Mouse (Mus musculus): ENCODE data around the gene Uqcr10. TPM values are rescaled to one million over a fixed set of nuclear protein-coding genes. Genes with fewer than 3 reads are reported as not detected.

Gene Uqcr10
- total and polyA plus RNA-seq, 3 experiments: 598 to 1,416 TPM; not detected in 1

DNA sequence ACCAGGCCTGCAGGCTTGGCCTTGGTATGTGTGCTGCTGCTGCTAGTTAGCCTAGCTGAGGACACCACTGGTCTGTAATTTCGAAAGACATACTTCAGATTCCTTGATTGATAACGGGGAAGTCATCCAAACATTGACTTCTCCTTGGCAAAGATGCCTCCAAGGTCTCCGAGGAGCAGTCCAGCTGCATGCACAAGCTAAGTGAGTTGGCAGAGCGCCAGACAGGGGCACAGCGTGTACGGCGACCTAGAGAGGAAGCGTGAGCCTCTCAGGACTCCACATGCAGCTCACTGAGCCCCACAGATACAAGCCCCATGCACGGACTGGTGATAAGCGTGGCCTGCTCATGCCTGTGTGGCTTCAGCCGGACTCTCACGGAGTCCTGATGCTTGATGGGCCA, 25.5 kb upstream of the Uqcr10 start:
- no peak overlapping the region for H3K27ac ChIP-seq (ENCODE audit: control insufficient read depth, low read depth, low read length)
- DNase-seq (ENCODE audit: low read depth, low spot score): peak; percentile 92
- peaks cover 0 to 3% of the 10 kb centered on the region in 2 experiments; a peak in 2 of 4 replicates for H3K36me3 ChIP-seq (ENCODE audit: control insufficient read depth in 1 of 2, insufficient read depth in 2 of 2, low read length in 2 of 2)
- TF ChIP-seq SMC3 (IDR thresholded peaks at IDR 0.05; ENCODE audit: low read depth, low read length): no peak
- no peak for TF ChIP-seq MYB (IDR thresholded peaks at IDR 0.05; ENCODE audit: low read depth, low read length)
- peak; percentile 63; the same call in 1 of the 2 replicates for TF ChIP-seq TCF12 (IDR thresholded peaks at IDR 0.05; ENCODE audit: low read depth, low read length)
- TF ChIP-seq MAZ (IDR thresholded peaks at IDR 0.05; ENCODE audit: low read depth, low read length): no peak
- no peak for TF ChIP-seq GABPA (IDR thresholded peaks at IDR 0.05; ENCODE audit: low read depth, low read length)
- no peak for TF ChIP-seq JUND (IDR thresholded peaks at IDR 0.05; ENCODE audit: low read depth, low read length)
- no peak for TF ChIP-seq MAFK (IDR thresholded peaks at IDR 0.05; ENCODE audit: borderline replicate concordance, low read depth, low read length)
- TF ChIP-seq TBP (IDR thresholded peaks at IDR 0.05; ENCODE audit: low read depth, low read length): peak; percentile 13; the same call in 1 of the 2 replicates
- peak; percentile 86 for TF ChIP-seq MAX (IDR thresholded peaks at IDR 0.05; ENCODE audit: low read length)
- TF ChIP-seq KAT2A (conservative IDR thresholded peaks at IDR 0.05; ENCODE audit: low read depth, low read length): no peak
- TF ChIP-seq ZMIZ1 (IDR thresholded peaks at IDR 0.05; ENCODE audit: low read depth, low read length): no peak
- TF ChIP-seq UBTF (IDR thresholded peaks at IDR 0.05; ENCODE audit: borderline replicate concordance, insufficient read depth, low read depth, low read length): no peak
- no peak for TF ChIP-seq NRF1 (IDR thresholded peaks at IDR 0.05; ENCODE audit: insufficient read depth, low read depth, low read length, poor library complexity, severe bottlenecking)
- TF ChIP-seq MEF2A (IDR thresholded peaks at IDR 0.05; ENCODE audit: extremely low read depth, insufficient replicate concordance, low read depth, low read length, poor library complexity, severe bottlenecking): no peak
- TF ChIP-seq CTCF (IDR thresholded peaks at IDR 0.05 in 2 of 3, conservative IDR thresholded peaks at IDR 0.05 in 1 of 3; ENCODE audit: control insufficient read depth in 1 of 3, insufficient read depth in 1 of 3, low read depth in 2 of 3, low read length in 3 of 3, poor library complexity in 1 of 3, severe bottlenecking in 1 of 3): no peak
- TF ChIP-seq EP300 (IDR thresholded peaks at IDR 0.05; ENCODE audit: low read depth in 1 of 2, low read length in 2 of 2): peak; percentile 38 to 72
- TF ChIP-seq MXI1 (IDR thresholded peaks at IDR 0.05; ENCODE audit: low read depth, low read length): peak; percentile 83
- no peak for TF ChIP-seq CHD1 (IDR thresholded peaks at IDR 0.05; ENCODE audit: low read depth, low read length)
- TF ChIP-seq USF2 (IDR thresholded peaks at IDR 0.05; ENCODE audit: borderline replicate concordance in 1 of 2, insufficient read depth in 1 of 2, low read depth in 1 of 2, low read length in 2 of 2): no peak
- TF ChIP-seq E2F4 (IDR thresholded peaks at IDR 0.05; ENCODE audit: borderline replicate concordance, low read depth, low read length): no peak
- TF ChIP-seq ZNF384 (IDR thresholded peaks at IDR 0.05; ENCODE audit: low read depth, low read length): no peak
- TF ChIP-seq GATA1 (IDR thresholded peaks at IDR 0.05; ENCODE audit: low read depth, low read length): peak; percentile 68
- TF ChIP-seq TAL1 (IDR thresholded peaks at IDR 0.05; ENCODE audit: low read length): peak; percentile 32
- TF ChIP-seq MYC (IDR thresholded peaks at IDR 0.05; ENCODE audit: low read depth, low read length): peak; percentile 90
- no peak for TF ChIP-seq BHLHE40 (IDR thresholded peaks at IDR 0.05; ENCODE audit: borderline replicate concordance, low read depth, low read length)
- TF ChIP-seq RCOR1 (IDR thresholded peaks at IDR 0.05; ENCODE audit: low read depth, low read length): no peak
- TF ChIP-seq POLR2A (IDR thresholded peaks at IDR 0.05; ENCODE audit: control insufficient read depth in 1 of 2, insufficient read depth in 1 of 2, low read depth in 1 of 2, low read length in 2 of 2, poor library complexity in 1 of 2): no peak
- peak; percentile 80 for TF ChIP-seq SIN3A (IDR thresholded peaks at IDR 0.05; ENCODE audit: low read length)
- no peak for TF ChIP-seq ZC3H11A (IDR thresholded peaks at IDR 0.05; ENCODE audit: low read depth, low read length)
- TF ChIP-seq HCFC1 (IDR thresholded peaks at IDR 0.05; ENCODE audit: low read depth, low read length): no peak
- TF ChIP-seq CHD2 (IDR thresholded peaks at IDR 0.05; ENCODE audit: low read length): no peak
- no peak for TF ChIP-seq POLR2AphosphoS5 (IDR thresholded peaks at IDR 0.05; ENCODE audit: borderline replicate concordance, low read depth, low read length)
- peak; percentile 64 for TF ChIP-seq ETS1 (IDR thresholded peaks at IDR 0.05; ENCODE audit: low read depth, low read length)
- no peak for TF ChIP-seq NELFE (IDR thresholded peaks at IDR 0.05; ENCODE audit: low read depth, low read length)
- TF ChIP-seq POLR2AphosphoS2 (IDR thresholded peaks at IDR 0.05; ENCODE audit: low read length): no peak
- no peak for TF ChIP-seq ZKSCAN1 (IDR thresholded peaks at IDR 0.05; ENCODE audit: low read depth, low read length)
- TF ChIP-seq USF1 (IDR thresholded peaks at IDR 0.05; ENCODE audit: low read depth, low read length): no peak
- TF ChIP-seq ELF1 (IDR thresholded peaks at IDR 0.05; ENCODE audit: low read depth, low read length): no peak

More for the DNA sequence above, 25.5 kb upstream of the Uqcr10 start:
- Histone ChIP-seq H3K9ac (ENCODE audit: control insufficient read depth, low read depth, low read length, poor library complexity, severe bottlenecking) (peak overlapping the region; percentile 27), H3K4me1 (ENCODE audit: control insufficient read depth in 1 of 2, insufficient read depth in 2 of 2, low read length in 2 of 2) (peaks cover 0 to 11% of the 10 kb centered on the region in 2 experiments; a peak in 3 of 4 replicates), H3K9me3 (replicated peaks; ENCODE audit: insufficient read depth, low read length) (no peaks in the 10 kb centered on the region), H3K79me2 (ENCODE audit: control insufficient read depth, insufficient read depth, low read length, poor library complexity) (no peaks in the 10 kb centered on the region), H3K27me3 (ENCODE audit: control insufficient read depth in 1 of 2, insufficient read depth in 2 of 2, low read length in 2 of 2) (no peaks in the 10 kb centered on the region), H3K4me3 (ENCODE audit: control insufficient read depth in 1 of 2, insufficient read depth in 1 of 2, low read depth in 2 of 2, low read length in 2 of 2) (no peak overlapping the region)
